Mouse (Mus musculus) heart, adult 2 months (tissue): ENCODE measurements around the gene Cdr2. TPM values are rescaled to one million over a fixed set of nuclear protein-coding genes. Genes with fewer than 3 reads are reported as not detected.

ENCODE experiments used
- DNase-seq, 2 experiments: peaks; one replicate each; pipeline ENCODE4 v3.0.0; 2021
- H3K27ac ChIP-seq: fragments of 200-600 bp; 2 replicates; pipeline ENCODE4 v1.8.1; 2022
- H3K27me3 ChIP-seq: fragments of 200-500 bp; 2 replicates; pipeline ENCODE4 v1.6.1; 2012; ENCODE audit warnings: mild to moderate bottlenecking, low read length, inconsistent platforms, mixed read lengths; ENCODE audit not compliant: control insufficient read depth, insufficient read depth
- H3K36me3 ChIP-seq: fragments of 200-500 bp; 2 replicates; pipeline ENCODE4 v1.6.1; 2012; ENCODE audit warnings: low read length, inconsistent platforms; ENCODE audit not compliant: control insufficient read depth, insufficient read depth
- H3K4me1 ChIP-seq: fragments of 200-500 bp; 2 replicates; pipeline ENCODE4 v1.6.1; 2011; ENCODE audit warnings: low read length; ENCODE audit not compliant: control insufficient read depth, insufficient read depth
- H3K4me3 ChIP-seq: fragments of 200-600 bp; 2 replicates; pipeline ENCODE4 v1.8.1; 2022
- H3K79me2 ChIP-seq: fragments of 200-500 bp; replicated peaks from 2 replicates; pipeline ENCODE4 v1.6.1; 2012; ENCODE audit warnings: mild to moderate bottlenecking, inconsistent platforms, low read length, moderate library complexity, mixed read lengths; ENCODE audit not compliant: control insufficient read depth, insufficient read depth
- H3K9ac ChIP-seq: fragments of 200-500 bp; 2 replicates; pipeline ENCODE4 v1.6.1; 2012; ENCODE audit warnings: low read depth, mild to moderate bottlenecking, control low read depth, inconsistent platforms, low read length, mixed read lengths
- CTCF ChIP-seq: fragments of 200-600 bp; IDR thresholded peaks from 2 replicates; pipeline ENCODE4 v1.8.1; 2022; ENCODE audit warnings: antibody characterized with exemption, mild to moderate bottlenecking, moderate library complexity
- EP300 ChIP-seq: fragments of 200-500 bp; IDR thresholded peaks from 2 replicates; pipeline ENCODE4 v1.6.1; 2011; ENCODE audit warnings: low read depth, low read length, control low read depth; ENCODE audit not compliant: insufficient read depth
- POLR2A ChIP-seq: fragments of 200-500 bp; IDR thresholded peaks from 2 replicates; pipeline ENCODE4 v1.6.1; 2011; ENCODE audit warnings: mild to moderate bottlenecking, low read depth, low read length, control low read depth; ENCODE audit not compliant: insufficient read depth
- WGBS: fragments of 180-500 bp; shearing (Covaris S2); methylation state at CpG from one replicate; pipeline ENCODE4 v1.1.7; 2018; 5-methylcytosine and 5-hydroxymethylcytosine counted together
- intact Hi-C: fragments of 180-260 bp; cut with DNase I; formaldehyde crosslinking; loops from one replicate; pipeline ENCODE4 v1.15.1; 2025
- polyA plus RNA-seq: library from polyadenylated mRNA; depleted of rRNA; stranded (reverse); fragments of >200 nt; gene quantifications from 2 replicates; pipeline ENCODE4 v1.2.3, GENCODE M21; 2012
- total RNA-seq, 2 experiments: library from RNA; stranded (reverse); gene quantifications; 2 replicates each; pipeline ENCODE4 v1.2.3; 2021

Cdr2 gene
- total and polyA plus RNA-seq, 3 experiments: 8.8 to 34.9 (median 11.0) TPM

DNA sequence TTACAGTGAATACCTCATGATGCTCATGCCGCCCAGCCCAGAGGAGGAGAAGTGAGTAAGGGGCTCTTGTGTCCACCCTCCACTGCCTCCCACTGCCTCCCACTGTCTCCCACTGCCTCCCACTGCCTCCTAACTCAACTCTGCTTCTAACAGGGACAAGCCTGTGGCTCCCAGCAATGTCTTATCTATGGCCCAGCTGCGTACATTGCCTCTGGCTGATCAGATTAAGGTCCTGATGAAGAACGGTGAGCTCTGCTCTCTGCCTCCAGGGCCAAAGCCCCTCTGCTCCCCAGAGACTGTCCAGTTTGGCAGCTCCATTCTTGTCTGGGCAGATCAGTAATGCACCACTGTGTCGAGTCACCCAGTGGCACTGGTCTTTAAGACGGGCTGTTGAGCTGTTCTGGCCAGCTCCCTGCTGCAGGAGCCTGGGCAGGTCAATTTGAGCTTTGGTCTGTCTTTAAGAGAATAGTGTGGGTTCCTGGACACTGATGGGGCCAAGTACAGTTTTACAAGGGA lies 48.4 kb downstream of the Cdr2 start:
- Histone ChIP-seq H3K27me3 (no peaks in the 10 kb centered on the region), H3K4me3 (no peak overlapping the region), H3K36me3 (no peaks in the 10 kb centered on the region), H3K79me2 (no peaks in the 10 kb centered on the region), H3K4me1 (peaks cover 1% of the 10 kb centered on the region; the same call in 1 of the 2 replicates), H3K9ac (no peak overlapping the region), H3K27ac (no peak overlapping the region)
- intact Hi-C loops: loop anchor here (1.0 to 5.0 kb wide), 4 partner anchors 69 to 187 kb away; no protein-coding TSS in a partner anchor
- TF ChIP-seq POLR2A (no peak), EP300 (no peak), CTCF (no peak)
- 72% methylated on average over 5 of the region's 5 CpGs for WGBS
- DNase-seq: no peak

DNA sequence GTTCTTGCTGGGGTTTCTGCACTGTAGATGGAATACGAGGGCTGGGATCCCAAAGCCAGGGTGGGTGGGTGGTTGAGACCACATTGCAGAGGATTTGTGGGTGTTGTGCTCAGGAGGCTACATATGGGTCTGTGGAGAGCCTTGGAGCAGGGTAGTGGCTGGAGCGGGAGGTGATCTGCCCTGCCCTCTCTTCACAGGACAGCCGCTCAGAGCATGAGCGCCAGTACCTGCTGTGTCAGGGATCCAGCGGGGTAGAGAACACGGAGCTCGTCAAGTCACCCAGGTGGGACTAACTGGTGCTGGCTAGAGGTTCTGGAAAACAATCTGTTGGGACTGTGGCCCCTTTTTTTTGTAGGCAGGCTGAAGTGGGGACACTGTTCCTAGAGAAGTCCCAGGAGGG lies 49.0 kb downstream of the Cdr2 start:
- no peak overlapping the region for H3K27ac ChIP-seq
- 91% methylated on average over 7 of the region's 7 CpGs for WGBS
- H3K36me3 ChIP-seq: no peaks in the 10 kb centered on the region
- H3K4me1 ChIP-seq: peaks cover 1% of the 10 kb centered on the region; the same call in 1 of the 2 replicates
- no peak for TF ChIP-seq CTCF
- no peak for TF ChIP-seq EP300
- TF ChIP-seq POLR2A: no peak
- no peak overlapping the region for H3K9ac ChIP-seq
- H3K4me3 ChIP-seq: no peak overlapping the region
- no peaks in the 10 kb centered on the region for H3K79me2 ChIP-seq
- DNase-seq: no peak
- H3K27me3 ChIP-seq: no peaks in the 10 kb centered on the region
- intact Hi-C loops: loop anchor here (5.0 kb wide), 2 partner anchors 69 to 144 kb away; no protein-coding TSS in a partner anchor

DNA sequence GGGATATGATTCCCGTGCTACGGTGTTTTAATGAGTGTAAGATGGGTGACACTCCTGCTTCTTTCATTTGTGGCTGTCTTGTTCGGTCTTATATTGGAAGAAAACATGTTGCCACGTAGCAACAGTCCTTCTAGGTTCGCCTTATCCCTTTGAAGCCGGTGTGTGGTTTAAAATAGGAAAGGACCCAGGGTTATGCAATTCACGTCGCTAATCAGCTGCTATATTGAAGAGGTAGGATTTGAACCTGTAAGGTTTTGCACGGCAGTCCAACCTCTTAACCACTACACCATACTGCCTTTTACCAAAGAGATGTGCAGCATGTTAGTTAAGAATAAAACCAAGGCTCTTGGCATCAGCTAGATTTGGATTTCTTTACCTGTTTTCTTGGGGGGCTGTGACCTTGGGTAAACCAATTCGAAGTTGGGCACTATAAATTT lies 63.6 kb downstream of the Cdr2 start:
- WGBS: 6% methylated on average over 10 of the region's 10 CpGs
- H3K4me3 ChIP-seq: peak overlapping the region; percentile 96
- intact Hi-C loops: loop anchor here (10.0 kb wide), 2 partner anchors 244 to 284 kb away; partner anchors contain the start of genes Mosmo, Pdzd9 and Uqcrc2
- DNase-seq: peak; percentile 61 to 74
- H3K4me1 ChIP-seq: no peaks in the 10 kb centered on the region
- no peaks in the 10 kb centered on the region for H3K36me3 ChIP-seq
- no peaks in the 10 kb centered on the region for H3K79me2 ChIP-seq
- peak overlapping the region; percentile 90 for H3K9ac ChIP-seq
- H3K27me3 ChIP-seq: no peaks in the 10 kb centered on the region
- peak overlapping the region; percentile 73 for H3K27ac ChIP-seq
- TF ChIP-seq CTCF (no peak), POLR2A (peak; percentile 45; the same call in 1 of the 2 replicates)

DNA sequence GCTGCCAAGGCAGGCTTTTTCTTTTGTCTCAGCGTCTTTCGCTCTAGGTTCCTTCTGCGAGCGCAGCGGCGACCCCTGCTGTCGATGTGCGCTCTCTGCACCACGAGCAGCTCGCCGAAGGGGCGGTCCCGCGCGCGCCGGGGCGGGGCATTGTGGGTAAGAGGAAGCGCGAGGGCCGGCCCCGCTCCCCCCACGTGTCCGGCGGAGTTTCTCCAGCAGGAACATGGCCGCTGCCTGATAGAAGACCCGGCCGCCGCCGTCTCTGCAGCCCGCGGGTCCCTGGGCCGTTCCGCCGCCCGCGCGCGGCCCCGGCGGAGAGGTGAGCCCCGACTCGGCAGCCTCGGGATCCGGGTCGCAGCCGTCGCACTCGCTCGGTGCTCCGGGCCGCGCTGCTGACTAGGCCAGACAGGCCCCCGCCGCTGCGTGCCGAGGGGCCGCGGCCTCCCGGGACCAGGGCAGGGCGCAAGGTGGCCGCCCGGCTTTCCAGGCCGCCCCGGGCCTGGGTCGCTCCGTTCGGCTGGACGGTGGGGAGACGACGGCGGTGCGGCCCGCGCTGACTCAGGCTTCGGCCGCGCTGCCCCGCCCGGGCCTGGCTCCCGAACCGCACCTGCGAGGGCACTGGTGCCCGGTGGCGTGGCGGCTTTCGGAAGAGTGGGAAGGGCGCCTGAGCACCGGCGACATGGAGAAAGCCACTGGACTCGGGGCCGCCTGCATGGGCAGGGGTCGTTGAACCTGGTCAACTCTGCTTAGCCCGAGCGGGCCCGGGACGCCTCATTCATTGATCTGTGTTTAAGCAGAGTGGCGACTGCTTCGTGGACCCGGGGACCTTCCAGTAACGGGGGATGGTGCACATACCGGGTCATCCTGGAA lies 64.3 kb downstream of the Cdr2 start, which contains the start of gene Polr3e:
TSS of gene Polr3e (plus strand) at position 153 of the 870 bp plus-strand sequence.
- H3K27me3 ChIP-seq: no peaks in the 10 kb centered on the region
- TF ChIP-seq CTCF (peak; percentile 95), EP300 (peak; percentile 87; the same call in 1 of the 2 replicates), POLR2A (0 out of 2 replicates have a peak, but pooled peaks have one; percentile 41)
- H3K27ac ChIP-seq: peak within 1 kb of the TSS; percentile 73
- WGBS: under 1% methylated on average over 102 of the region's 102 CpGs
- H3K9ac ChIP-seq: peak within 1 kb of the TSS; percentile 90
- peak within 1 kb of the TSS; percentile 96 for H3K4me3 ChIP-seq
- H3K4me1 ChIP-seq: no peaks in the 10 kb centered on the region
- intact Hi-C loops: loop anchor here (1.0 to 10.0 kb wide), 3 partner anchors 83 to 283 kb away; partner anchors contain the start of genes Mosmo, Pdzd9 and Uqcrc2
- H3K79me2 ChIP-seq: no peaks in the 10 kb centered on the region
- peak; percentile 100 for DNase-seq
- H3K36me3 ChIP-seq: no peaks in the 10 kb centered on the region

DNA sequence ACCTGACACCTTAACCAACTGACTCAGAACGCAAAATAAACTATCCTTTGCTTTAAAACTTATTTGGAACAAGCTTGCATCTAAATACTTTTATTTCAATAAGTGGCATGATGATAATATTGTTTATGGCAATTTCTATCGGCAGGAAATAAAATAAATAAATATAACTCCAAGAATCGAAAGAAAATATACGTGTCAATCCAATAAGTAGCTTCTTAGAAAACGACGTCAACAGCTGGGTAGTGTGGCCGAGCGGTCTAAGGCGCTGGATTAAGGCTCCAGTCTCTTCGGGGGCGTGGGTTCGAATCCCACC lies 64.9 kb downstream of the Cdr2 start:
- TF ChIP-seq EP300 (no peak), CTCF (no peak), POLR2A (no peak)
- no peaks in the 10 kb centered on the region for H3K4me1 ChIP-seq
- no peak overlapping the region for H3K9ac ChIP-seq
- peak overlapping the region; percentile 39 for H3K4me3 ChIP-seq
- intact Hi-C loops: loop anchor here (1.0 to 10.0 kb wide), 3 partner anchors 82 to 282 kb away; partner anchors contain the start of genes Mosmo, Pdzd9 and Uqcrc2
- no peaks in the 10 kb centered on the region for H3K27me3 ChIP-seq
- H3K79me2 ChIP-seq: no peaks in the 10 kb centered on the region
- peak overlapping the region; percentile 15; the same call in 1 of the 2 replicates for H3K27ac ChIP-seq
- H3K36me3 ChIP-seq: no peaks in the 10 kb centered on the region
- WGBS: 3% methylated on average over 12 of the region's 12 CpGs
- no peak for DNase-seq
